Mouse (Mus musculus) cerebral cortex, adult 2 months (tissue): ENCODE measurements around the gene Btbd35f25.

Experiments used
- WGBS: fragments of 180-500 bp; shearing (Covaris S2); methylation state at CpG from one replicate; pipeline ENCODE4 v1.1.7; 2018; 5-methylcytosine and 5-hydroxymethylcytosine counted together

Gene Btbd35f25

DNA sequence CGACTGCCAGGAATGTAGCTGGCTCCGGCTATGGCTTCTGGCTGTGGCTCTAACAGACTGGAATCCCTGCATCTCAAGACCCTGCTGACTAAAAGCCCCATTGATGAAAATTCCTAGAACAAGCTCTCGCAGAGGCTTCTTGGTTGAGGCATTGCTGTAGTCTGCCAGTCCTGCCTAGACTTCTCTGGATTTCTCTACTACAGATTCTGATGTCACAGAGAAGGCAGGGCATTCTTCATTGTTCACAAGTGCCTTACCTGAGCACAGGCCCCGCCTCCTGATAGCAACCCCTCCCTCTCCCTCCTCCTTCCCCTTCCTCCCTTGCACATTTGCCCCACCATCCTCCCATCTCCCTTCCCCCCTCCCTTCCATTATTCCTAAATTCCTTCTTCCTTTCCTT is at the start of gene Btbd35f25:
Gene Btbd35f25 (minus strand): TSS at position 101 of the 400 bp plus-strand sequence.
- 82% methylated on average over 3 of the region's 4 CpGs for WGBS

DNA sequence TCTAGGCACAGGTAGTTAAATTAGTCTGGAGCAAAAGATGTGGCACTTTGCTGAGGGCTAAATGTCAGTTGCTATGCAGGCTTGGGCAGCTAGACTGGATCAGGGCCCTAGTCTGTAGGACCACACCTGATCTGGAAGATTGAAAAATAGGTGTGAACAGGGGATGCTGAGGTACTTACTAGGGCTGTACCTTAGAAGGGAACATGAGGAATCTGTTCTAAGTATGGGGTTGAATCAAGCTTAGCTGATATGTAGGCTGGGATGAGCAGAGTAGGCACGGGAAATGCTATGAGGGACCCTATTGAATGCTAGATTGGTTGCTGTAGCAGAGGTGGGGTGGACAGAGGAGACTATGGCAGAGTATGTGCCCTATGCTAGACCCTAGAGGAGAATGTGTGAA is 47.0 kb upstream of the Btbd35f25 start:
- WGBS, result 91% methylated on average over 1 of the region's 1 CpGs

DNA sequence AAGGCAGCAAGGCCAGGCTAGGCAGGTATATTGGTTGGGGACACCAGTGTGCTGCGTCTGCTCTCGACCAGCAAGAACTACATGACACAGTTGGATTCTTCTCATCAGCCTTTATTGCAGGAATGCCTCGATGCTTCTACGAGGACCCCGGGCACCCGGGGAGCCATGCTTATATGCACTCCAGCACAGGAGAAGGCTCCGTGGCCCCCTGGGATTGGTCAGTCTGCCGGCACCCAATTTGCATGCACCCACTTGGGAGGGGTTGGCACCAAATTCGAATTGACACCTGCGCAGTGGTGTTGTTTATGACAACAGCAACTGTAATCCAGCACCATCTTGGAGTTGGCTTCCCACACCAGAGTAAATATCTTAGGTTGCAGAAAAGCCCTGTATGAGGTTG is 28.1 kb upstream of the Btbd35f25 start:
- WGBS, result 87% methylated on average over 10 of the region's 10 CpGs

DNA sequence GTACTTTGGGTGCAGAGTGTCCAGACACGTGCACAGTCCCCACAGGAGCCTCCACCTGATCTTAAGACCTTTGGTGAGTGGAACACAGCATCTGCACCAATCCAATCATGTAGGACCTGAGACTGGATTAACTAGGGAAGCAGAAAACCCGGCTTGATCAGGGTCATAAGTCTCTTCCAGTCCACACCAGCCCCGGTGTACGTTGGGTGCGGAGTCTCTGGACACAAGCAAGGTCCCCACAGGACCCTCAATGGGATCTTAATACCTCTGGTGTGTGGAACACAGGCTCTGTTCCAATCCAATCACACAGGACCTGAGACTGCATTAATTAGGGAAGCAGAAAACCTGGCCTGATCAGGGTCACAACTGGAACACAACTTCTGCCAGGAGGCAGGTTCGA is 20.0 kb upstream of the Btbd35f25 start:
- WGBS, result 71% methylated on average over 6 of the region's 6 CpGs
